Mouse (Mus musculus): ENCODE measurements at regions not wholly inside any gene's neighbourhood (a gene's known extent, or its start where the extent isn't known, plus 50 kb on each side); places are given as distances from the start of the nearest gene placed in this dataset.

DNA sequence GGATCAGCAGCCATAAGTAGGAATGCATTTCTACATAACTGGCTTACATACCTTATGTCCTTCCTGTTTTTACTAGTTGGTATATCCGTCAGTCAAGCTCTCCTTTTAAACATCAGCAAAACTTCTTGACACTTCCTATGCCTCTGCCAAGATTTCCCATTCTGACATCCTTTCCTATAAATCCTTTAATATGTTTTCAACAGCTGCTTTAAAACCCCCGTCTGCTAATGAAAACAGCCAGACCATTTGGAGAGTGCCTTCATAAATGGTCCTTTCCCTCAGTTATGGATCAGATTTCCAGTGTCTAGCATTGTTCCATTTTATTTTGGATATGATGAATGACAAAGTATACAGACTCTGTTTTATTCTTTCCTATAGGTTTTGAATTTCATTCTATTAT lies 270.7 kb upstream of the Rgmb start:
- no peak for DNase-seq (ENCODE audit: extremely low read depth, low read depth, low spot score)

DNA sequence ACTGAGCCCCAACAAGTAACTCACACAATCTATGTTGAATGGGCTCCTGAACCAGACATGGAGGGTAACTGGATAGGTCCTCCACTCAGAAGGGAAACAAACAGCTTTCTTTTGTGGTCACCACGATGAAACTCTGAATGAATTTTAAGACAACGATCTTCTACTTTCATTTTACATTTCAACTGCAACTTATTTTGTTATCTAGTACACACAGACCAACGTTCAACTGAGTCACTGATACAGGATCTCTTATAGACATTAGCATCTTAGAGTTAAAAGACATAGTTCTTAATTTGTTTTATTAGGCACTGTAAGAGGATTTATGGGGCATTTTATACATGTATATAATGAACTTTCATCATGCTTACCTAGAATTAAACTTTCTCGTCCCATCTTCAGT lies 262.1 kb upstream of the Rgmb start:
- no peak for DNase-seq (ENCODE audit: extremely low read depth, low read depth, low spot score)

DNA sequence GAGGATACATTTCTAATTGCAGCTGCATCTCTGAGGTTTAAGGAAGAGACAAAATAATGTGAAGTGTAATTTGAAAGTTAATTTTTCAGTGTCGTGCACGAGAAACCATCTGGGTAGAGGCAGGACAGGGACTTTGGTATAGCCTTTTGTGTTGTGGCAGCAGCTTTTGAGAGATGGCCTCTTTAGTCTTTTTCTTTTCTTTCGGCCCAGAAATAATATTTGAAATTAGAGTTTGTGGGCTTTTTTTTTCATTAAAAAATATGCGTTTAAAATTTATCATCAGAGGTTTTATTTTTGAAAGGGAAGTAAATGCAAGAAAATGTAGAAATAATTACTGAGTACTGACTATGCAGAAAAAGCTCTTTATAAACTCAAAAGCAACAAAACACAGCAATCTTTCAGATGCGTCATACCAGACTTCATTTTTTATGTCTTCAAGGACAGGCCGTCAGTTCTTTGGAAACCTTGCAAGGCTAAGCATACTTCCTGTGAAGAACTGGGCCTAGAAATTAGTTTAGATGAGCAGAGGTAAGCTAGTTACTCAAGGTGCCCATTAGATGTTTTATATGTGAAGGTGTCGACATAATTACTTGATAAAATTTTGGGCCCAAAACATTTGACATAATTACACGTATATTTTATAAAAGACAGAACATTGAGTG lies 258.9 kb upstream of the Rgmb start:
- DNase-seq (ENCODE audit: extremely low read depth, low read depth, low spot score): no peak

DNA sequence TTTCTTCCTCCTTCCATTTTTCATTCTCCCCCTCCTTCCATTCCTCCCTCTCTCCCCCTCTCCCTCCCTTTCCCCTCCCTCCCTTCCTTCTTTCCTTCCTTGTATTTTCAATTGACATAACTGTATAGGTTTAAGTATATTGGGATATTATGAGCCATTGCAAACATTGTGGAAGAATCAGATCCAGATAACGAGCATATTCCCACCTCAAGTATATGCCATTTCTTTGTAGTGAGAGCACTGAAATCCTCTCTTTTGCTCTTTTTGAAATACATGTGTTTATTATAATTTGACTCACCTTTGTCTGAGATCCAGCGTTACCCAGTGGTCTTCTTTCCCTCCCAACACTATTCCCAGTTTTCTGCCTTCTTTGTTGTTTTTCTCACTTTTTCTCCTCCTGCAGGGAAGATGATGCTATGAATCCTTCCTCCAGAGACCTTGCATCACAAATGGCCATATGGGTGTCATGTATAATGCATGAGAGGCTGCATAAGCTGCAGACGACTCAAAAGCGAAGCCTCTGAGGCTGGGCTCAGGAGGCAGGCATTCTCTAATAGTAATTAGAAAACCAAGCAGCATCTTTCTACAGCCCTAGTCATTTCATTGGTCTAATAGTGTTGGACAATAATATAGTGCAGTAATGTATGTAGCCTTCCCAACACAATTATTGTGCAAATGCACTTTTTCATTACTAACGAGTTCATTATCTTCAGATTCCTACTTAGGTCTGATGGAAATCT lies 258.2 kb upstream of the Rgmb start:
- no peak for DNase-seq (ENCODE audit: extremely low read depth, low read depth, low spot score)

DNA sequence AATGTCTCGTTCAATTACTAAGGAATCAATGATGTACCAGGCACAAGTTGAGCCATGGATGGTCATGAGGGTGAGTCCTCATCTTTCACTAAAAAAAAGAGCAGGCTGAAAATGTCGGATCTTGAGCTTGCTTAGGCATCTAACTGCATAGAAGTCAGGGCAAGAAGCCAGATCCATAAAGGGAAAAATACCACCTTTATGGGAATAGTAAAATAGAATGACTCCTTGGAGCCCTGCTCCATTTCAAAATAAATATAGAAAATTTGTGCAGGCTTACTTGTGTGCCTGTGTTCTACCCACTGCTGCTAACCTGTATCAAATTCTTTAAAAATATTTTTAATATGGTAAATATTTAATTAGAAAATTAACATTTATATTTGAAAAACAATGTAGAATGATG lies 256.2 kb upstream of the Rgmb start:
- no peak for DNase-seq (ENCODE audit: extremely low read depth, low read depth, low spot score)

DNA sequence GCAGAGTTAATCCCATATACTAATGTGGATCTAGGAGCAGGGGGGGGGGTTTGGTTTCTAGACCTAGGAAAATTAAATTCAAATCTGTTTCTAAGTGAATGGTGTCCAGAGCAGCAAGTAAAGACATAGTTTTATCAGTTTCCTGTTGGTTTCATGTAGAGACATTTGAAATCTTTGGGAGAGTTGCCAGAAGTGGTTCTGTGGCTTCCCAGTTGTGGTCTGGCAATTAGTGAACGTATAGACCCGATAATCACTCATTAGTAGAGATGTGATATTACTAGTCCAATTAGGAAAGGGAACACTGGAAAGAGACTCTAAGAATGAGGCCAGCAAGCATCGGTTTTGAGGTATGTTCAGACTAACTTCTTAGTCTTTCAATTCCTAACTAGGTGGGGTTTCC lies 252.0 kb upstream of the Rgmb start:
- no peak for DNase-seq (ENCODE audit: extremely low read depth, low read depth, low spot score)

DNA sequence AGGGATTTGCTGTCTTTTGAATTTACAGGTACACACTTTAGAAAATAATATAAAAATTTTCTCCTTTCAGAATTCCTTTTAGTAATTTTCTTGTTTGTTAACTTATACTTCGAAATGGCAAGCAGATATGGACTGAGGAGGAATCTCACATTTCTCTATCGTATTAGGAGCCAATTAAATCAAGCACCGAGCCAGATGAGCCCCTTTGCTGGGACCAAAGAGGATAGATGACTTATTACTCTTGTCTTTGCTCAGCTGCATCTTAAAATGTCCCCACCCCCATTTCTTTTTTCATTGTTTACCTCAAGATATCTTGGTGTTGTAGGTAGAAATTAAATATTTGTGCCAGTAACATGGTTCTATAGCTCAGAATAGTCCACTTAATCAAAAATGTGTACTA lies 247.7 kb upstream of the Rgmb start:
- no peak for DNase-seq (ENCODE audit: extremely low read depth, low read depth, low spot score)

DNA sequence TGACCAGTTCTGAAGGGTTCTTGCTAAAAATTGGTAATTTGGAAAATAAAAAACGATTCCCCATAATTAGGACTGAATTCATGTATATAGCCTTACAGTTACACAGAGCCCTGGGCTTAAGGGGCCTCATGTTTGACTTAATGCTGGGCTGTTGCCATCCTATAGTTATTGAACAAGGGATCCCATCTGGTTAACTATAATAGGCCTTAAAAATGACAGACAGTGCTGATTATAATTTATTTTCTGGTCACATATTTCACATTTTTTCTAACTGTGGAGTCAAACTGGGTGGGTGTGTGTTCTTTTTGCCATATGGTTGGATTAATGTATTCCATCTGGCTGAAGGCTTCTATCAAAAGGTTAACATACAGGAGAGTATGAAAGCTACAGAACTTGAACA lies 238.5 kb upstream of the Rgmb start:
- no peak for DNase-seq (ENCODE audit: extremely low read depth, low read depth, low spot score)

DNA sequence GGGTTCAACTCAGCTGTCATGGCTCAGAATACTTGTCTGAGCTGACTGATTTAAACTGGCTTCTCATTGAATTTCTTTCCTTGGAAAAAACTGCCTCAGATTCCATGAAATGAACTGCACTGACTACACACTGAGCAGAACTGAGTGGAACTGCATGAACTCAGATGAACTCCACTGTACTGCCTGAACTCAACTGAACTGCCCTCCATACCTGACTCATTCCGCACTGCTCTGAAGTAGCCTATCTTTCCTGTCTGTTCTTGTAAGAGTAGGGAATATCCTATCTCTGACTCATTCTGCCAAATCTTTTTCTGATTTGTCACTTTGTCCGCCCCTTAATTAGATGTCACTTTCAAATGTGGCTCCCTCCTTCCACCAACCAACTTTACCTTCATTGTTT lies 237.0 kb upstream of the Rgmb start:
- no peak for DNase-seq (ENCODE audit: extremely low read depth, low read depth, low spot score)

DNA sequence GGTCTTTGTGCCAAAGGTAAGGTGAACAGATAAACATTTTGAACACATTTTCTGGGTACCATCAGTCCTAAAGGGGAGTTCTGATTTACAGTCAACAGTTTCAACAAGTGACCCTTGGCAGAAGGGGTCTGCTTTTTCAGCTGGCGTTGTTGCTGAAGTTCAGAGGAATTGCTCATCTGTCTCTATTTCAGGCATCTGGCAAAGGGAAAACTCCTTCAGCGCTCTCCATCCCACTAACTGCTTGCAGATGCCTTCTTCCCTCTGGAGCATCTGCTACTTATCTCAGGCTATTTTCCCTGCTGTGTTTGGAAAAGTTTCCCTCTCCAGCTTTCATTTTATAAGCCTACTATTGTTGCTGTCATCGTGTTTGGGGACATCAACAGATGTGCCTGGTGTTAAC lies 223.6 kb upstream of the Rgmb start:
- DNase-seq (ENCODE audit: extremely low read depth, low read depth, low spot score): no peak

DNA sequence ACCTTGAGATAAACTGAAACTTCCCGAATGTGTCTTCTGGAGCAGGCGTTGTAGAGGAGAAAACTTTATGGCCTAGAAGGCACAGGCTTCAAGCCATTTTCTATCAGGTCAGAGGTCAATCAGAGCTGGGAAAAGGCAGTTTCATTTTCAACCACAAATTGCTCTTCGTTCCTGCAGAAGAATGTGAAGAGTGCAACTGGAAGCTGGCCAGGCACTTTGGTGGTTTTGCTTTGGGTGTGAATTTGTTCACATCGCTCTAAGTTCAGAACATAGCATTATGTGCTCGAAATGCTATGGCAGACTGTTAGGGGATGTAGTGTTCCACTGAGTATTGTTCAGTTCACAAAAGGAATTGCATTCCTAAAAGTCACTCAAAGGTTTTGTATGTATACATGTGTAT lies 220.9 kb upstream of the Rgmb start:
- no peak for DNase-seq (ENCODE audit: extremely low read depth, low read depth, low spot score)

DNA sequence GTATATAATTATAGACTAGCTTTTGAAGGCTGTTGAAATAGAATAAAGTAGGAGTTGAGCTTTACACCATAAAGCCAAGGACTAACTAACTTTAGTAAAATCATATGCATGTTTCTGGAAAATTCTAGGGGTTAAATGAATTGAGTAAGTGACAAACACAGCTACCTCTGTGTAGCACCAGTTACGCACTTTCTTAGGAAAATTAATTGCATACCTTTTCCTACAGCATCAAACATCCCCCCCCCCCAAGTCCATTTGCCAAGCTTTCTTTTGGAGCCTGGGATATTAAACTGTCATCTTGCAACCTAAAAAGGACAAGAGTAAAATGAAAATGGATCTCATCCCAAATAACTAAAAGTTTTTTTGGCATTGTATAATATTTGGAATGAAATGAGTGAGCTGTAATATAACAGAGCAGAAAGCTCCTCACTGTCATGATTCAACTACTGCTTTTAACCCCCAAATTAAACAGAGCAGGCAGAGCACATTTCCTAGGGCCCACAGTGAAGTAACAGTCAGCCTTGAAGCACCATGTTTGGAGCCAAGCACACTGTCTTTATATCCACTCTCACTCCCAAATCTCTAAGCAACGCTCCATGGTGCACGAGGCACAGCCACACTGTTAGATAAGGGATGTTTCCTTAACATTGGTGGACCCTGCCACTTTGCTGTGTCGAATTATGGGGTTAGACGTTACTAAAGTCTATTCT lies 210.9 kb upstream of the Rgmb start:
- no peak for DNase-seq (ENCODE audit: extremely low read depth, low read depth, low spot score)

DNA sequence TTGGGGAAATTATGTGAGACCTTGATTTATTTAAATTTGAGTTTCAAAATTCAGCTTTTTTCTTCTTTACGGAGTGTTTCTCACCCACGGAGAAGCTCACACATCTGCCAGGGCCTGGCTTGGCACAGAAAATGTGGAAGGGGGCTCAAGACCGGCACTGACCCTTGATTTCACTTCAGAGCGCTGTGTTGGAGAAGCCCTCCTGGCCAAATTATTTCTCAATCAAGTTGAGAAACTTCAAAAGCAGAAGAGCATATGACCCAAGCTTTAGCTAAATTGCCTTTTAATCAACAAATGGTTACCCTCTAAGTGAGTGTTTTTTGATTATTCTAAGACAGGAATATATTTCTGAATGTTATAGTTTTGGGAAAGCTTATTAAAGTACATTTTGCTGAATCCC lies 197.2 kb upstream of the Rgmb start:
- no peak for DNase-seq (ENCODE audit: extremely low read depth, low read depth, low spot score)

DNA sequence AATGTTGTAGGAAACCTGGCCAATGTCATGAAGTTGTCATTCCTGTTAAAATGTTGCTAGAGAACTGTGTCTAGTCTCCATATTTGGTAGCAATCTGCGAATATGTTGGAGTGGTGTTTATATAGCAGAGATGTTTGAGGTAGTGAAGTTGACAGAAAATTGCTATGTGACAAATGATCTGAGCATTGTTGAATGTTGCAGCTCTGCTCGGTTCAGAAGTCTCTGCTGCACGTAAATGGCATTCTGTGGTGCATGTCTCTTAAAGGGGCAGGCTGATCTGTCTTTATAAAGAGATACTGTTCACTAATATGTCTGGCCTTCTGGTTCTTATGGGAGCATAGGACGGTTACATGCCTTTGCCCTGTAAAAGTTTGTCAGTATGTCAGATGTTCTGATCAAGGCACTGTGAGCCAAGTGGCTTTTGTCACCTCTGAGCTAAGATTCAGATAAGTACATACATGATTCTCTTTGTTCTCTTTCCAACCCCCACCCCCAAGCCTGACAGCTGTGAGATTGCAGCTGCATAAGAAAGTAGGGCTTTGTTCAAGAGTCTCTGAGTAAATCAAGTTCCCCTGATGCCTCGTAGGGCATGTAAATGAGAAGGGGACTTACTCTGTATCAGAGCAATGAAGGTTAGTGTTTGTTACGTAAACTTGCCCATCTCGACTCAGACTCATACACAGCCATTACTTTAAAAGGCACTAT lies 174.2 kb upstream of the Rgmb start:
- no peak for DNase-seq (ENCODE audit: extremely low read depth, low read depth, low spot score)

DNA sequence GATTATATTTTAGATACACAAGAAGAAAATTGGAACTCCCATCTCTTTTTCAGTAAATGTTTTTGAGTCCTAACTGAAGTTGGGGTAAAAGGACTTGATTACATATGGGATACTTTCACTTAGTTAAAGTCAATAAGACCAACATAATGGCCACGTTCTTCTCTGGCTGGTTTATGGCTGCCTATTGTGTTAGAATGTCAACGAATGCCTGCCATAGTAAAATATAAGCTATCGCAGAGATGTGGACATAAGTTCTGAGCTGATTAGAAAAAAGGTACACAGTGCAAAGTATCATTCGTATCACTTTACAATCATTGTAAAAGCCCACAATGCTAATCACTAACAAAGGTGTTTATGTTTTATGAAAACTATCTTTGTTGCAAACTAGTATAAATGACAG lies 173.2 kb upstream of the Rgmb start:
- DNase-seq (ENCODE audit: extremely low read depth, low read depth, low spot score): no peak

DNA sequence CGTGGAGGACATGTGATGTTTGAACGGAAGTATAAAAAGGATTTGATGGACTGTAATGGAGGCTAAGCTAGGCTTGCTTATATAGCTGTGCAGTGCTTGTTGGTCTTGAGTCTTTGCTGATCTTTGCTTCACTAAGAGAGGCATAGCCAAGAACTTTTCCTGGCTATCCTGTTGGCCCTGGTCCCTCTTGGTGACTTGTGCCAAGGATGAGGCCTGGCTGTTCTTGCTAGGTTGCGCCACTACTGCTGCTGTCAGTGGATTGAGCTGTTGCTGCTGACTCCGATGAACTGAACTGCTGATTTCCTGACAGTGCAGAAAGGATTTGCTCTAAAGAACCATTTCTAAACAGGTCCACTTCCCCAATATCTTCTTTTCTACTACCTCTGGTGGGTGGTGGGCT lies 167.9 kb upstream of the Rgmb start:
- peak; percentile 34 for DNase-seq (ENCODE audit: extremely low read depth, low read depth, low spot score)

DNA sequence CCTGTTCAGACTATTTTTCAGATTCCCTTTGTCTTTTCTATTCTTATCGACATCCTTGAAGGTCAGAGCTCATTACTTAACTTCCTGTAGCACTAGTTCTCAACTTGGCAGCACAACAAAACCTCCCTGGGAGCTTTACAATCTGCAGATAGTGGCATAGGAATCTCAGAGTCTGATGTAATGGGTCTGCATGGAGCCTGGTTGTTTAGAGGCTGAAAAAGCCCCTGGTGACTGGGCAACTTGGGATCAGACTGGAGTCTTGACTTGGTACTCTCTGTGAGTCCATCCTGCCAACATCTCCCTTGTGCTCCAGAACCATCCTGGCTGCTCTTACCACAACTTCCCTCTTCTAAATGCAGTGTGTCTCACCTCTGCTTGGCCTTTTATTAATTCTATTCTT lies 166.4 kb upstream of the Rgmb start:
- no peak for DNase-seq (ENCODE audit: extremely low read depth, low read depth, low spot score)

DNA sequence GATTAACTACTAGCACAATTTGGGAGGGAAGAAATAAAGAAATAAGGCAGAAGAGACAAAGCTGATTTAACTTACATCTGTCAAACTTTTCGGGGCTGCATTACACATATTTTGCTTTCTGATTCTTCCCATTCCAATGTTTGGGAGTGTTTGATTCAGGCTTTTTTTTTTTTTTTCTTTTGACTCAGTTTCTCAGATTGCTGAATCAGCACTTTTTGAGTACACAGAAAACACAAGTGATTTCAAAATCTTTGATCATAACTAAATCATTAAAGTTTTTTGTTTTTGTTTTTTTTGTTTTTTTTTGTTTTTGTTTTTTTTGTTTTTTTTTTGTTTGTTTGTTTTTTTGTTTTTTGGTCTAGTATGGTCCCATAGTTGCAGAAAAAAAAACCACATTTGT lies 164.7 kb upstream of the Rgmb start:
- no peak for DNase-seq (ENCODE audit: extremely low read depth, low read depth, low spot score)

DNA sequence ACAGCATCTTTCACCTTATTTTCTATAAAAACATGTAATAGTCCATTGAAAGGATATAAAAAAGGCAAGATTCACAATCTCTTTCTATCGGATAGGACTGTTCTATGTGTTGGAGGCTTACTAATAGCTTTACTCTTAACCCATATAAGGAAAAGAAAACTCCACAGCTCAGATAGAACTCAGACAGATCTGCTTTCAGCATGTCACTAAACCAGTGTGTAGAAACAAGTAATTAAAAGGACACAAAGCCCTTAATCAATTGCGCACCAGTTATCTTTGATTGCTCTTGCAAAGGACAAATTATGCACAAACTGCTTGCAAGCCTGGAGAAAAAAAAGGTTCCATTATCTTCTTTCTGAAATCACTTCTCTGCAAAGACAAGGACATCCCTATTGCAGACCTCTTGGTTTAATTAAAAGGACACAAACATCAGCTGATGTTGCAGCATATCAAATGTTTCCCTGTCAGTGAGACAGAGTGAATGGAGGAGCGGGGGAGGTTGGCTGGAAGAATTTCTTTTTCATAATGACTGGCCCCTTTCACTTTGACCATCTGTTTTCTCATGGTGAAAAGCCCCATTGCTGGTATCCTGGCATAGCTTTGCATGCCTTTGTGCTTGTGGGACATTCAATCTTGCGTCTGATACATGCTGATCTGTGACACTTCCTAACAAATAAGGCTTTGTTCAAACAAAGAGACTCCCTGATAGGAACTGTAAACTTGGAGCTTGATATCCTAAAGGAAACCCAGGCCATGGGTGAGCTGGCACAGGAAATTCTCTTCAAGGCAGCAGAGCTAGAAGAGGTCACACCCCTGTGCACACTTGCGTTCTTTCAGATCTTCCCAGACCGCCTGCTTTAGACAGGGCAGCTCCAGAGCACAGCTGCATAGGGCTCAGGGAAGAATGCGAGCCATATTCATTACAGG lies 162.8 kb upstream of the Rgmb start:
- no peak for DNase-seq (ENCODE audit: extremely low read depth, low read depth, low spot score)

DNA sequence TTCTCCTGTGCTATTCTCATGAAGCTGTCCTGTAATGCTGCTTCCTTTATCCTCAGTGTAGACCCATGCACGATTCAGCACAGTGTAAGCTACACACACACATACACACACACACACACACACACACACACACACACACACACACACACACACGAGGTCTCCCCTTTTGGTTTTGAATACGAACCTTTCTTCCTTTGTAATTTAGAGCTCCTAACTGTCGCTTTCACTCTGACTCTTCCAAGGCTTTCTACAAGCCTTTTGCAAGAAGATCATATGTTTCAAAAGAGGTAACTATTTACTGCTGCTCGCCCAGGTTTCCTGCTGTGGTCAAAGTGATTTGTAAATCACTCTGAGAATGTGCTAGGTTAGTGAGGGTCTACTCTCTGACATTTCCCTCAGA lies 161.1 kb upstream of the Rgmb start:
- DNase-seq (ENCODE audit: extremely low read depth, low read depth, low spot score): no peak

DNA sequence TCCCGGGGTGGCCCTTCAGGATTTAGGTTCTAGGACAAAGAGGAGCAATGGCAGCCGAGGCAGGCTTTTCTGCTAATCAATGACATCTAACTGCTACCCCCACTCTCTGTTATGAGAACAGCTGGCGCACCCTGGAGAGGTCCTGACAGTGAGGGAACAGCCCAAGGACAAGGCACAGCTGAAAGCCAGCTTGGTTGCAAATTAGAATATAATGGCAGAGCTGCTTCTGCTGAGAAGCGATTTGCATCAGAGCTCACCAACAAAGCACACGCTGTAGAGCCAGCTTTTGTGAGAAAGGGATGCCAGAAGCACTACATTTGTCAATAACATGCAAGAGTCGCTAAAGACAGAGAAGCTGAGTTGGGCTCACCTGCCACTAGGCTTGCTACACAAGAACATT lies 159.5 kb upstream of the Rgmb start:
- no peak for DNase-seq (ENCODE audit: extremely low read depth, low read depth, low spot score)
